Mouse (Mus musculus): ENCODE data around the gene Cdcp1. TPM values are rescaled to one million over a fixed set of nuclear protein-coding genes. Genes with fewer than 3 reads are reported as not detected.

Gene Cdcp1
- polyA plus RNA-seq, 1 experiment: 0.95 TPM

GRCm38 (mm10) chr9:123238256-123239045 is 22.6 kb upstream of the Cdcp1 start:
- no peak for TF ChIP-seq CTCF (IDR thresholded peaks at IDR 0.05; ENCODE audit: extremely low read depth, insufficient read depth, insufficient read length, insufficient replicate concordance)
- TF ChIP-seq POLR2A (IDR thresholded peaks at IDR 0.05; ENCODE audit: low read depth, low read length): no peak
- WGBS: 73% methylated on average over 4 of the region's 4 CpGs
- no peak for DNase-seq (ENCODE audit: low read depth in 1 of 2, low spot score in 2 of 2)
- Histone ChIP-seq H3K27ac (ENCODE audit: insufficient read depth, low read length) (peak overlapping the region; percentile 56; the same call in 1 of the 2 replicates), H3K27me3 (ENCODE audit: control insufficient read depth, insufficient read depth, low read length) (no peaks in the 10 kb centered on the region), H3K36me3 (ENCODE audit: control insufficient read depth, insufficient read depth, low read length) (no peaks in the 10 kb centered on the region), H3K4me1 (ENCODE audit: control insufficient read depth, insufficient read depth, insufficient read length) (no peaks in the 10 kb centered on the region; the same call in 1 of the 2 replicates), H3K4me3 (ENCODE audit: extremely low read depth, insufficient read depth, insufficient read length) (no peak overlapping the region)

- 25% methylated on average over 2 of the region's 2 CpGs for WGBS
- no peak overlapping the region for H3K4me3 ChIP-seq (ENCODE audit: extremely low read depth, insufficient read depth, insufficient read length)
- TF ChIP-seq POLR2A (IDR thresholded peaks at IDR 0.05; ENCODE audit: low read depth, low read length): no peak
- H3K27ac ChIP-seq (ENCODE audit: insufficient read depth, low read length): peak overlapping the region; percentile 11; the same call in 1 of the 2 replicates
- no peaks in the 10 kb centered on the region for H3K36me3 ChIP-seq (ENCODE audit: control insufficient read depth, insufficient read depth, low read length)
- H3K4me1 ChIP-seq (ENCODE audit: control insufficient read depth, insufficient read depth, insufficient read length): no peaks in the 10 kb centered on the region; the same call in 1 of the 2 replicates
- DNase-seq (ENCODE audit: low read depth in 1 of 2, low spot score in 2 of 2): no peak
- no peaks in the 10 kb centered on the region for H3K27me3 ChIP-seq (ENCODE audit: control insufficient read depth, insufficient read depth, low read length)
Observed at GRCm38 (mm10) chr9:123237739-123238138, 21.9 kb upstream of the Cdcp1 start.

- Histone ChIP-seq H3K4me1 (ENCODE audit: control insufficient read depth, insufficient read depth, insufficient read length) (no peaks in the 10 kb centered on the region; the same call in 1 of the 2 replicates), H3K27ac (ENCODE audit: insufficient read depth, low read length) (no peak overlapping the region), H3K36me3 (ENCODE audit: control insufficient read depth, insufficient read depth, low read length) (no peaks in the 10 kb centered on the region), H3K27me3 (ENCODE audit: control insufficient read depth, insufficient read depth, low read length) (no peaks in the 10 kb centered on the region), H3K4me3 (ENCODE audit: extremely low read depth, insufficient read depth, insufficient read length) (no peak overlapping the region)
- WGBS: 29% methylated on average over 3 of the region's 3 CpGs
- no peak for TF ChIP-seq CTCF (IDR thresholded peaks at IDR 0.05; ENCODE audit: extremely low read depth, insufficient read depth, insufficient read length, insufficient replicate concordance)
- no peak for TF ChIP-seq POLR2A (IDR thresholded peaks at IDR 0.05; ENCODE audit: low read depth, low read length)
- no peak for DNase-seq (ENCODE audit: low read depth in 1 of 2, low spot score in 2 of 2)
Observed at GRCm38 (mm10) chr9:123235621-123236020, 19.8 kb upstream of the Cdcp1 start.

GRCm38 (mm10) chr9:123229826-123230225 is 14.0 kb upstream of the Cdcp1 start:
- no peaks in the 10 kb centered on the region for H3K36me3 ChIP-seq (ENCODE audit: control insufficient read depth, insufficient read depth, low read length)
- no peak for DNase-seq (ENCODE audit: low read depth in 1 of 2, low spot score in 2 of 2)
- H3K4me3 ChIP-seq (ENCODE audit: extremely low read depth, insufficient read depth, insufficient read length): no peak overlapping the region
- TF ChIP-seq CTCF (IDR thresholded peaks at IDR 0.05; ENCODE audit: extremely low read depth, insufficient read depth, insufficient read length, insufficient replicate concordance): no peak
- no peak for TF ChIP-seq POLR2A (IDR thresholded peaks at IDR 0.05; ENCODE audit: low read depth, low read length)
- no peaks in the 10 kb centered on the region for H3K4me1 ChIP-seq (ENCODE audit: control insufficient read depth, insufficient read depth, insufficient read length)
- WGBS: 65% methylated on average over 4 of the region's 4 CpGs
- H3K27ac ChIP-seq (ENCODE audit: insufficient read depth, low read length): no peak overlapping the region
- H3K27me3 ChIP-seq (ENCODE audit: control insufficient read depth, insufficient read depth, low read length): no peaks in the 10 kb centered on the region

- H3K27me3 ChIP-seq (ENCODE audit: control insufficient read depth, insufficient read depth, low read length): no peaks in the 10 kb centered on the region
- TF ChIP-seq POLR2A (IDR thresholded peaks at IDR 0.05; ENCODE audit: low read depth, low read length): no peak
- TF ChIP-seq CTCF (IDR thresholded peaks at IDR 0.05; ENCODE audit: extremely low read depth, insufficient read depth, insufficient read length, insufficient replicate concordance): no peak
- no peak overlapping the region for H3K4me3 ChIP-seq (ENCODE audit: extremely low read depth, insufficient read depth, insufficient read length)
- H3K36me3 ChIP-seq (ENCODE audit: control insufficient read depth, insufficient read depth, low read length): no peaks in the 10 kb centered on the region
- no peaks in the 10 kb centered on the region for H3K4me1 ChIP-seq (ENCODE audit: control insufficient read depth, insufficient read depth, insufficient read length)
- no peak overlapping the region for H3K27ac ChIP-seq (ENCODE audit: insufficient read depth, low read length)
- no peak for DNase-seq (ENCODE audit: low read depth in 1 of 2, low spot score in 2 of 2)
Observed at GRCm38 (mm10) chr9:123228671-123229070, 12.8 kb upstream of the Cdcp1 start.

GRCm38 (mm10) chr9:123227106-123227750 is 11.4 kb upstream of the Cdcp1 start:
- H3K4me3 ChIP-seq (ENCODE audit: extremely low read depth, insufficient read depth, insufficient read length): no peak overlapping the region
- TF ChIP-seq CTCF (IDR thresholded peaks at IDR 0.05; ENCODE audit: extremely low read depth, insufficient read depth, insufficient read length, insufficient replicate concordance) (no peak), POLR2A (IDR thresholded peaks at IDR 0.05; ENCODE audit: low read depth, low read length) (no peak)
- no peaks in the 10 kb centered on the region for H3K36me3 ChIP-seq (ENCODE audit: control insufficient read depth, insufficient read depth, low read length)
- DNase-seq (ENCODE audit: low read depth in 1 of 2, low spot score in 2 of 2): no peak
- WGBS: 77% methylated on average over 3 of the region's 3 CpGs
- H3K27ac ChIP-seq (ENCODE audit: insufficient read depth, low read length): no peak overlapping the region
- no peaks in the 10 kb centered on the region for H3K27me3 ChIP-seq (ENCODE audit: control insufficient read depth, insufficient read depth, low read length)
- H3K4me1 ChIP-seq (ENCODE audit: control insufficient read depth, insufficient read depth, insufficient read length): no peaks in the 10 kb centered on the region

Measured in spleen, adult 2 months (tissue).